Mouse (Mus musculus) Muller cell, postnatal 12 days (primary cell): Measurements from ENCODE around the gene Gmppb.

Source experiments
- DNase-seq: peaks from one replicate; pipeline ENCODE4 v3.0.0-alpha.2; 2015; ENCODE audit errors: inconsistent ontology term

Gene Gmppb

DNA sequence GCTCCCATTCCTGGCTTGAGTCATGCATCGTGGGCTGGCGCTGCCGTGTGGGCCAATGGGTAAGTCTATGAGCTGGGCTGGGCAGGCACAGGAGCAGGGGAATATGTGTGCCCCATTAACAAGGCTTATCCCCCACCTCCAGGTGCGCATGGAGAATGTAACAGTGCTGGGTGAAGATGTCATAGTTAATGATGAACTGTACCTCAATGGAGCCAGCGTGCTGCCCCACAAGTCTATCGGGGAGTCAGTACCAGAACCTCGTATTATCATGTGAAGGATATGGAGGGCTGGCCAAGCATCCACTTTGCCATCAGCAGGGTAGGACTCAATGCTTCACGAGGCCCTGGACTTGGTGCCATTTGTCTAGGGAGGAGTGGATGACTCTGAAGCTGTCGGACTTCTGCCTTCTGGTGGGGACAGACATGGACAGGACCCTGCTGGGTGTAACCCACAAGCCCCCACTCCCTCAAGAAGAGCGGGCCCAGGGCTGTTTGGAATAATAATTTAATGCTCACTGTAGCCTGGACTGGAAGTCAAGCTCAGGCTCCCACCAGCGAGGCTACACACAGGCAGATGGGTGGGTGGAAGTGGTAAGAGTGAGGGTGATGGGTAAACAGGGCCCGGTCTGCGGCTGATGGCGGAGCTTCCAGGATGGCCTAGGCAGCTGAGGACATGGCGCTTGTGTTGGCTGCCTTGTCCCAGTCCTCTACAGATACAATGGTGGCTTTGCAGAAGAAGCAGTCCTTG is 2.3 kb downstream of the Gmppb start:
- DNase-seq: no peak

DNA sequence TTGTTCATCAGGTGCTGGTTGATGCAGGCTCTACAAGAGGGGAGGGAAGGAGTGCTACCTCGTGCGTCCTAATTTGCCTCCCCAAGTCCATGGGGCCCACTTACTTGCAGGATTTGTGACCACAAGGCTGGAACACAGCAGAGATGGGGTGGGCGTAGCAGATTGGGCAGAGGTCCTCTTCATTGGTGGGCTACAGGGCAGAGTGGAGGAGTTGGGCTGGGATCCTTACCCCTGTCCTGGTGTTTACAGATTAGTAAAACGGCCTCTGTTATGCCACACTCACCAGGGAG is 2.8 kb downstream of the Gmppb start:
- DNase-seq: no peak

DNA sequence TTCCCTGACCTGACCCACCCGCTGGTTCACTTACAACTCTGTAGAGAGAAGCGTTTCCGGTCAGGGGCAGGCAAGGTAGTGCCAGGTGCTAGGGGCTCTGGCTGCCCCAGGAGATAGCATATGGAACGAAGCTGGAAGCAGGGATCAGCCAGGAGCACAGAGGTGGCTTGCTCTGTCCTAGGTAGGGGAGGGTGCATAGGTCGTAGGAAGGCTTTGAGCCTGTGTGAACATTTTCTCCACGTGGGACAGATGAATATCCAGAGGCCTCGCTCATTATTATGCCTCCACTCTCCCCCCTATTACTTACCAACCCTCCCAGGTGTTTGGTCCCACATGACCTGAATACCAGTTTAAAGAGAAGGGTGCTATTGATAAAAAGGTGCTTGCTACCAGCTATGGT is 3.4 kb downstream of the Gmppb start:
- DNase-seq: no peak

DNA sequence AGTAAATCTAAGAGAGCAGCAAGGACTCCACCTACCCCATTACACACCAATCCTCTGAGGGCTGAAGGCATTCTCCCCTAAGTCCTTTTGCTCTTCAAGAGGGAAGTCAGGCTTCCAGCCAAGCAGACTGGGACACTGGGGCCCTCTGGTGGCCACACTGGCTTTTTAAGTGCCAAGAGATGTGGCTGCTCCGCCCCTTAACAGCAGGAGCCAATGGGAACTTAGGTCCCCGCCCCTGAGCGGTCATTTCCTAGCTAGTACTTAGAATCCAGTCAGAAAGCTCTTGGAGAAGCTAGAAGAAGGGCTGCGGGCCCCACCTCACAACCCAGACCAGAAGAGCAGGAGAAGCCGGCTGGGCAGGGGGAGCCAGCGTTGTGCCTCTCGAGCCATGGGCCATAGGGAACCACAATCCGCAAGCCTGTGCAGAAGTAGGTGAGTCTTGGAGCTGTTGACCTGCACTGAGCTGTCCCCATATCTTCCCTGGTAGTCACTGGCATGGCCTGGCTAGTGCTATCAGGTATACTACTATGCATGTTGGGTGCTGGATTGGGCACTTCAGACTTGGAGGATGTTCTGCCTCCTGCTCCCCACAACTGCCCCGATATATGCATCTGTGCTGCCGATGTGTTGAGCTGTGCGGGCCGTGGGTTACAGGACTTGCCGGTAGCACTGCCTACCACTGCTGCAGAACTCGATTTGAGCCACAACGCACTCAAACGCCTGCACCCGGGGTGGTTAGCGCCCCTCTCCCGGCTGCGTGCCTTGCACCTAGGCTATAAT is 4.0 kb downstream of the Gmppb start, which contains the start of gene Amigo3:
Amigo3 (plus strand) TSS at position 275 of the 780 bp plus-strand sequence.
- peak; percentile 96 for DNase-seq

DNA sequence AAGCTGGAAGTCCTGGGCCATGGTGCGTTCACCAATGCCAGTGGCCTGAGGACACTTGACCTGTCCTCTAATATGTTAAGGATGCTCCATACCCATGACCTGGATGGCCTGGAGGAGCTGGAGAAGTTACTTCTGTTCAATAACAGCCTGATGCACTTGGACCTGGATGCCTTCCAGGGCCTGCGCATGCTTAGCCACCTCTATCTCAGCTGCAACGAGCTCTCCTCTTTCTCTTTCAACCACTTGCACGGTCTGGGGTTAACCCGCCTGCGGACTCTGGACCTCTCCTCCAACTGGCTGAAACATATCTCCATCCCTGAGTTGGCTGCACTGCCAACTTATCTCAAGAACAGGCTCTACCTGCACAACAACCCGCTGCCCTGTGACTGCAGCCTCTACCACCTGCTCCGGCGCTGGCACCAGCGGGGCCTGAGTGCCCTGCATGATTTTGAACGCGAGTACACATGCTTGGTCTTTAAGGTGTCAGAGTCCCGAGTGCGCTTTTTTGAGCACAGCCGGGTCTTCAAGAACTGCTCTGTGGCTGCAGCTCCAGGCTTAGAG is 4.7 kb downstream of the Gmppb start:
- DNase-seq: no peak

DNA sequence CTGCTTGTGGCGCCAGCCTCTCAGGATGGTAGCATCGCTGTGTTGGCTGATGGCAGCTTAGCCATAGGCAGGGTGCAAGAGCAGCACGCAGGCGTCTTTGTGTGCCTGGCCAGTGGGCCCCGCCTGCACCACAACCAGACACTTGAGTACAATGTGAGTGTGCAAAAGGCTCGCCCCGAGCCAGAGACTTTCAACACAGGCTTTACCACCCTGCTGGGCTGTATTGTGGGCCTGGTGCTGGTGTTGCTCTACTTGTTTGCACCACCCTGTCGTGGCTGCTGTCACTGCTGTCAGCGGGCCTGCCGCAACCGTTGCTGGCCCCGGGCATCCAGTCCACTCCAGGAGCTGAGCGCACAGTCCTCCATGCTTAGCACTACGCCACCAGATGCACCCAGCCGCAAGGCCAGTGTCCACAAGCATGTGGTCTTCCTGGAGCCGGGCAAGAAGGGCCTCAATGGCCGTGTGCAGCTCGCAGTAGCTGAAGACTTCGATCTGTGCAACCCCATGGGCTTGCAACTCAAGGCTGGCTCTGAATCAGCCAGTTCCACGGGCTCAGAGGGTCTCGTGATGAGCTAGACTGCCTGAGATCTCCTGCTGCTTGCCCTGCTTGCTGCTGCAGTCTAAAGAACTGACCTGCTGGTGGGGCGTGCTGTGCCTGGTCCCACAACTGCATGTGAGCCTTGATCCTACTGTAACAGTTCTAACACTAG is 5.4 kb downstream of the Gmppb start:
- DNase-seq: no peak

DNA sequence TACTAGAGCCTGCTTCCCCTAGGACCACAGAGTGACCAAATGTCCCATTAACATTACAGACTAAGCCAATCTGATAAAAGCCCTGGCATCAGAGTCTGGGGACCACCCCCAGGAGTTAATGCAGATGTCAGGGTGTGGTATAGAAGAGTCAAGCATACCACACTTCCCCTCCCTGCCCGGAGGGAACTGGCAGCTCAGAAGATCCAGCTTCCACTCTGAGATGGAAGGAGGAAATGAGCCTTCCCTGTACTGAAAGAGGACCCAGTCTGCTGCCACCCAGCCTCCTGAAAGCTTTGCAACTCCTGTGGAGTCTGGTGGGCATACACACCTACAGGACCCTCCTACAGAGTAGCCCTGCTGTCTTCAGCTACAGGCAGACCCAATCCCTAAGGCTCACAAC is 6.0 kb downstream of the Gmppb start:
- no peak for DNase-seq

DNA sequence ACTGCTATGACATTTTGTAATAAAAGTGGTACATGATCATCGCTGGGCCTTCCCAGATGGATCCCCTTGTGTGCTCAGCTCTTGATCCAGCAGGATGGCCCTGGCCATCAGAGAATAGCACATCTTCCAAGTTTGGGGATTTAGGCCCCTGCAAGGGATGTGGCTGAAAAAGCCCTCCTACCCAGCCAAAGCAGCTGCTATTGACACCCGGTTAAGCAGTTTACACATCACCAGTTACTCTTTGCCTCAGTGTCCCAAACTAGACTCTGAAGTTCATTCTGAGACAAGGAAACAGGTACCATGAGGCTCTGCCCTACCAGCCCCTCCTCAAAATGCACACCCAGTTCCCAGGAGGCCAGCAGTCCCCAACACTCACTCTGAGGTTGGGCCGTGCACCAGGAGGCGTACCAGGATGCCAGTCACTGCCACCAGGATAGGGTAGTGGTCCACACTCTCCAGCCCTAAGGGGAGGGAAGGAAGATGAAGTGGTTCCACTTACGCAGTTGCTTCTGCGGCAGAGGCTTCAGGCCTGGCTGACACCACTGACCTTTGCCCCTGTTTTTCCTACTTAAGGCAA is 6.7 kb downstream of the Gmppb start:
- no peak for DNase-seq

DNA sequence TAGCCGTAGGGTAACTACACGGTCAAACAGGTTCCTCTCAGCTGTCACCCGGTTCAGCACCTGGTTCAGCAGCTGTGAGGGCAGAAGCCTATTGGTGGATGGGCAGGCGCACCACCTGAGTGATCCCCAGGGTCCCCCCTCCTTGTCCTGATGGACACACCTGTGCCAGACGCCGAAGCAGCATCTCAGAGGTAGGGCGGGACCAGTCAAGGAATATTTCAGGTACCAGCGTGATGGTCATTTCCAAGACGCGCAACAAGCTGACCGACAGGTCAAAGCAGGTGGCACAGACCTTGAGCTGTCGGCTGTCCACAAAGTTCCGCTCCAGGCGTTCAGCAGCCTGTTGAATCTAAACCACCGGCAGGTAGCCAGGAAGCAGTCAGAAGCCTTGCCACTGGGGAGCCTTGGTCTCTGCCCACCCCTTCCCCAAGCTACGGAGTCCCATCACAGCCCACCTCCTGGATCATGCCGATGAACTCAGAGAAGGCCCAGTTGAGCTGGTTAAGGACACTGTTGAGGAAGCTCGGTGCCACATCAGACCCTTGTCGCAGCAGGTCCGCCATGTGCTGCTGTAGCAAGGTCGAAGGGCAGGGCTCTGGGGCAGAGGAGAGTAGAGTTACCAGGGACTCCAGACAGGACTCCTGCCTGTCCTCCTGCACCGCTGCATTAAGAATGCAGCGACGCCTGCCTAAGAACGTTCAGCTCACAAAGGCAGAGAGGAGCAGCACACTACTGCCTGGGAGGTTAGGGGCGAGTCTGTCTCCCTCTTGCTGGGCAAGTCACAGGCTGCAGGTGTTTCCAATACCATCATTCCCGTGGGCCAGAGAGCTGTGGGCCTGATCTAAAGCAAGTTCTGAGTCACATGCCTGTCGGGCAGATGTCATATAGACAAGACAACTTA is 7.6 kb downstream of the Gmppb start:
- DNase-seq: no peak

DNA sequence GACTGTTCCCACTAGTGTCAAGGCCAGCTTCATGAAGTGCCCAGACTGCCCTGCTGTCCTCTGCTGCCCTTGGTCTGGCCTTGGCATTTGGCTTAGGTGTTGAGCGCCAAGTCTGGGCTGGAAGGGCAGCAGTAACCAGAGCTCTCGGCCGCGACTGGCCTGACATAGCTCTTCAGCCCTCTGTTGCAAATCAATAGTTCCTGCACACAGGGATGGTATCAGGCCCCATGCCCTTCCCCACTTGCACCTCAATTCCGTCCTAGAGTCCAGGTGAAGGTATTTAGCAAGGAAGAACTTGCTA is 8.2 kb downstream of the Gmppb start:
- no peak for DNase-seq

DNA sequence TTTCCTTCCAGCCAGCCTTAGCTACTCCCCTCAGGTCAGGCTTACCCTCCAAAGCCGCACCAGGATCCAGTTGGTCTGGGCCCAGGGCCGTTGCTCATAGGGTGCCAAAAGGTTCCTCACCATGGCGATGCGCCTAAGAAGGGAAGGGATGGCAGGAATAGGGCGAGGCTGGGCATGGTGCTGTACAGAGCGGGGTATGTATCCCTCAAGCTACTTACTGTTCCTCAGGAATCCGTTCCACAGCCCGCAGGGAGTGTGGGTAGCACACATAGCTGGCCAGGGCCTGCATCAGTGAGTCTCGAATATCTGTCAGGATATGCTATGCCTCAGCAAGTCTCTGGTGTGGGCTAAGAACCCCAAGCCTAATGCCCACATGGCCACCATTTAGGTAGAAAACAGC is 9.2 kb downstream of the Gmppb start:
- no peak for DNase-seq

DNA sequence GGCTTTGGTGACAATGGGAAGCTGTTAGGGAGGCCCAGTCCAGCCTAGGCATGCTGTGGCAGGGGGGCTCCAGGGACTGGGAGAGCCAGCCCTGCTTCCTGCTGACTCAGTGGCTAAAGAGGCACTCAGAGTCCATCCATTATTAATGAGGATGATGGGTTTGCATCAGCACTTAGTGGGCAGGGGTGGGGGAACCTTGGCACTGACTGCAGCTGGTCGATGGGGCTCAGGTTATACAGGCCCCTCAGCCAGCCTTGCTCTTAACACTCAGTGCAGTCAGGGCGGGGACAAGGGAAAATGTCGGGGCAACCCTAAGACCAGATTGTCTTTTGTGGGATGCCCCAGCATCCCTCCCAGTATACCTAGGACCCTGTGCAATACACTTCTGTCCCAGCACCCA is 13.1 kb downstream of the Gmppb start:
- no peak for DNase-seq

DNA sequence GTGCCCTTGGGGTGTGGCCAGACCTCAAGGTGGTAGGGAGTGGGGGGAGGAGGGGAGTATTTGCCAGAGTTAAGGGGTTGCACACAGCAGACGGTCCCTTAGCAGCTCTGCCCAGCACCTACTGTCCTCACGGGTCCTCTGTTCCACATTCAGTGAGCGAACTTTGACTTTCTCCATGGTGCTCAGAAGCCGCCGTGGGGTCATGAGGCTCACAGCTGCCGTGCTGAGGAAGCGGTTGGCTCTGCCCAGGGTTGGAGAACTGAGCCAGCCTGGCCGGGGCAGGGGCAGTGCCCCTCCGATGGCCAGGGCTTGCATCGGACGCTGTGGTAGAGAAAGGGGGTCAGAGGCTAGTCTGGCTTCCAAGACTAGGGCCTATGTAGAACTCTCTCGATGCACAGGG is 14.3 kb downstream of the Gmppb start:
- DNase-seq: no peak

DNA sequence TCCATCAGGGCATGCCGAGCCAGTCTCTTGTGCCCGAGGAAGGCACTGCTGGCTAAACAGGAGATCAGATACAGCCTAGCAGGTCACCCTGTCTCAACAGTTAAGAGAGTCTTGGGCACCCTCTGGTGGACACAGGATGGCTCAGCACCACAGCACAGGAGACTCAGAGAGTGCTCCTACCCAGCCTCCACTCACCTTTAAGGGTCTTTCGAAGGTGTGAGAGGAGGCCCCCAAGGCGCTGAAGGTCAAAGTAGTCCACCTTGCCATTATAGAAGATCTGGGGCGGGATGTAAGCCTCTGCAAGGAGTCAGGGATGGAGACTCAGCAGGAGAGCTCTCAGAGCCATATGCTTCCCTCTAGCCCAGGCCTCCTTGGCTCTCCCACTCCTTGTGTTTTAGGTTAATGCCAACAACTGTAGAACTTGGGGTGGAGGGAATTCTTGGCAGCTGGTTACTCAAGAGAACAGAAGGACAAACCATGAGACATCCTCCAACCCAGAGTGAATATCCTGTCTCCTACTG is 16.5 kb downstream of the Gmppb start:
- DNase-seq: peak; percentile 32

DNA sequence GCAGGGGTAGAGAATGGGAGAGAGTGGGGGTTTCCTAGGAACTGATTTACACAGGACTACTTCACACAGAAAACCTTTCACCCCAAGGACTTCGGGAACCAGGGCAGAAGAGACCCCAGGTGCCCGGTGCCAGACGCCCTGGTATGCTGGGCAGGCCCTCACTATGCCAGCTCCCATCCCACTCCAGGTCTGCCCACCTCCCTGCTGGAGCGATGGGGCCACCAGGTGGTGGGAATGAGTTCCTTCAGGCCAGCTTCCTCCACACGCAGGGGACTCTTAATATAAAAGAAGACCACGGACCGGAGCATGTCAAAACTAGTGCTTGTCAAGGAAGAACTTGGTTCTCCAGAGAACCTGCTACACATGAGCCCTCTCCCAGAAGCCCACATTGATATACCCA is 18.2 kb downstream of the Gmppb start:
- DNase-seq: no peak

DNA sequence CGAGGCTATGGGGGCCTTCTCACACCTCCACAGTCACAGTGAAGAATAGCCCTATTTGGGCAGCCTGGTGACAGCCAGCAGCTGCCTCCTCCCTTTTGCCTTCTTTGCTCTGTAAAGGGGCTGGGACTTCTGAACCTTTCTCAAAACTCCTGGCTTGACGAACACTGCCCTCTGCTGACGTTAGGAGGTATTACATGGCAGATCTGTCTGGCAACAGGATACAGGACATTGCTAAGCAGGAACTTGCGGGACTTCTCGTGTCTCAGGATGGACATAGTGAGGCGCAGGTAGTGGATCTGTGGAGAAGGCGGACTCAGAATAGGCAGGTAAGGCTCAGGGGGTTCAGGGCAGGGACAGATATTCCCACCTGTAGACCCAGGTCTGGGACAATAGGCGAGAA is 18.9 kb downstream of the Gmppb start:
- DNase-seq: peak; percentile 71

DNA sequence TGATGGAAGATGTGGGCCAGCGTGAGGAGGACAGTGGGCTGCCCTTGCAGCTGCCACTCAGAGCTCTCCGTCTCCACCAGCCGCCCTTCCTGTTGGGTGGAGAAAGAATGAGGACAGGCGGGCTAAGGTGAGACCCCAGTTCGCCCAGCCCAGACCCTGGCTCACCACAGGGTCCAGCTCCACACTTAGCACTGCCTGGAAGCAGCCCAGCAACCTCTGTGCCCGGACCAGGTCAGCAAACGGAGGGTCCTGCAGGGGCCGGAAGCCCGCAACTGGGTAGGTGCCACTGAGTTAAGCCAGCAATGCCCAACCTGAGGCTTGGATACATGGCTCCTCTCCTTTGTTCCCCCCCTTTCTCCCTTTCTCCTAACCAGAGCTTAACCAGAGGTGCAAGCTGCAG is 20.0 kb downstream of the Gmppb start:
- no peak for DNase-seq

DNA sequence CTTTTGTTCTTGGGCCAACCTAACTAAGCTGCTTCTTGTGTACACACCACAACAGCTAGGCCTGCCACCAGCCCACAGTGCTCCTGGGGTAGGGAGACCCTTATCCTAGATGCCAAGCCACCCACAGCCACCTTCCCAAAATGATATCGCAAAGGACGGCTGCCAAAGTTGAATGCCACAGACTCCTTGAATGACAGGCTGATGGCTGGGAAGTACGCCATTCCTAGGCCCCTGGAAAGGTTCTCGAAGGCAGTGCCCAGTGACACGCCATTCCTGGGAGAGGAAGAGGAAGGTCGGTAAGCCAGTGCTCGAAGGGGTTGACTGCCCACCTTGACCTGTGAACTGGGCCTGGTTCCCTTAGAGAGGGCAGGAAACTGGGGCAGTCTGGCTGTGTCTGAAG is 20.5 kb downstream of the Gmppb start:
- DNase-seq: no peak

DNA sequence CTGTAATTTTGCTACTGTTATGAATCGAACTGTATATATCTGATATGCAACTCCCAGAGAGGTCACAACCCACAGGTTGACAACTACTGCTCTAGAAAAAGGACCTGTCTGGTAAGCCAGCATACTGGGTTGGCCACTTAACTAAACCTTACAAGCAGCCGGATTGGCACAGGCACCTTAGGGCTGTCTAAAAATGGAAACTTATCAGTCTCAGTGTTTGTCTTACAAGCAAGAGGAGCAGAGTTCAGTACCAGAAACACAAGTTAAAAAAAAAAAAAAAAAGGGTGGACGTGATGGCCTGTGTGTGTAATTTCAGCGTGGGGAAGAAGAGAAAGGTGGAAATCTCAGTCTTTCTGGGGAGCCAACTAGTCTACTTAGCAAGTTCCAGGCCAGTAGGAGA is 22.8 kb downstream of the Gmppb start:
- no peak for DNase-seq

DNA sequence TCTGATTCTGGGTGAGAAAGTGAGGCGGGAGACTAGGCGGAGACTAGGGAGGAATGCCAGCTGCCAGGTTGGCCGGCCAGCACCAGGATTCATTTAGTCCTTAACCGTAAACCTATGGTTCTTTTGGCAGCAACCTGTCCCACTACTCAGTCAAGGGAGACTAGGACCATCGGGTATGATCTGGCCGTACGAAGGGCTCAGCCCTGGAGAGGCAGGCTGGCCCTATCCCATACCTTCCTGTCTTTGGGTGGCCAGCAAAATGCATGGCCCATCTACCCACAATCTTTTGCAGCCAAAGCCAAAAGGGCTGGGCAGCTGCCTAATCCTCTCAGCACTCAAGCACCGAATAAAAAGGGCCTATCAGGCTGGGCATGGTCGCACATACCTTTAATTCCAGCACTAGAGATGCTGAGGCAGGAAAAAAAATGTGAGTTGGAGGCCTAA is 23.5 kb downstream of the Gmppb start:
- DNase-seq: peak; percentile 35
